Mouse (Mus musculus) liver, adult 2 months (tissue): ENCODE measurements around the gene Prss32. TPM values are rescaled to one million over a fixed set of nuclear protein-coding genes. Genes with fewer than 3 reads are reported as not detected.

Experiments
- DNase-seq: peaks from one replicate; pipeline ENCODE4 v3.0.0-alpha.2; 2011; ENCODE audit warnings: low read depth, low spot score; ENCODE audit errors: extremely low read depth
- H3K27ac ChIP-seq: fragments of 200-500 bp; replicated peaks from 2 replicates; pipeline ENCODE4 v1.5.1; 2012; ENCODE audit warnings: low read depth, mild to moderate bottlenecking, control low read depth, inconsistent platforms, low read length; ENCODE audit not compliant: insufficient read depth
- H3K27me3 ChIP-seq: fragments of 200-500 bp; 2 replicates; pipeline ENCODE4 v1.6.1; 2012; ENCODE audit warnings: mild to moderate bottlenecking, moderate library complexity, low read length, inconsistent platforms; ENCODE audit not compliant: control insufficient read depth, insufficient read depth
- H3K36me3 ChIP-seq: fragments of 200-500 bp; 2 replicates; pipeline ENCODE4 v1.6.1; 2012; ENCODE audit warnings: low read length, inconsistent platforms; ENCODE audit not compliant: control insufficient read depth, insufficient read depth
- H3K4me1 ChIP-seq: fragments of 200-500 bp; 2 replicates; pipeline ENCODE4 v1.6.1; 2011; ENCODE audit warnings: low read length; ENCODE audit not compliant: control insufficient read depth, insufficient read depth
- H3K4me3 ChIP-seq: fragments of 200-500 bp; 2 replicates; pipeline ENCODE4 v1.5.1; 2011; ENCODE audit warnings: low read depth, mild to moderate bottlenecking, control low read depth, low read length, moderate library complexity; ENCODE audit not compliant: insufficient read depth
- H3K79me2 ChIP-seq: fragments of 200-500 bp; 2 replicates; pipeline ENCODE4 v1.6.1; 2012; ENCODE audit warnings: inconsistent platforms, mild to moderate bottlenecking, low read length, moderate library complexity; ENCODE audit not compliant: control insufficient read depth, insufficient read depth
- H3K9ac ChIP-seq: fragments of 200-500 bp; 2 replicates; pipeline ENCODE4 v1.6.1; 2012; ENCODE audit warnings: low read depth, mild to moderate bottlenecking, control low read depth, inconsistent platforms, low read length
- CTCF ChIP-seq: fragments of 200-500 bp; IDR thresholded peaks from 2 replicates; pipeline ENCODE4 v1.5.1; 2011; ENCODE audit warnings: low read depth, low read length, control low read depth
- POLR2A ChIP-seq: fragments of 200-500 bp; IDR thresholded peaks from 2 replicates; pipeline ENCODE4 v1.6.1; 2011; ENCODE audit warnings: low read length, control low read depth; ENCODE audit not compliant: insufficient read depth; ENCODE audit errors: extremely low read depth
- WGBS: fragments of 180-500 bp; shearing (Covaris S2); methylation state at CpG from one replicate; pipeline ENCODE4 v1.1.7; 2018; 5-methylcytosine and 5-hydroxymethylcytosine counted together
- polyA plus RNA-seq: library from polyadenylated mRNA; depleted of rRNA; stranded (reverse); fragments of >200 nt; gene quantifications from 2 replicates; pipeline ENCODE4 v1.2.3, GENCODE M21; 2012
- total RNA-seq: library from RNA; depleted of rRNA; stranded (reverse); fragments of >200 nt; gene quantifications from 2 replicates; pipeline ENCODE4 v1.2.3, GENCODE M21; 2014

Gene Prss32
- total and polyA plus RNA-seq, 2 experiments, result 0.45 TPM; not detected in 1

DNA sequence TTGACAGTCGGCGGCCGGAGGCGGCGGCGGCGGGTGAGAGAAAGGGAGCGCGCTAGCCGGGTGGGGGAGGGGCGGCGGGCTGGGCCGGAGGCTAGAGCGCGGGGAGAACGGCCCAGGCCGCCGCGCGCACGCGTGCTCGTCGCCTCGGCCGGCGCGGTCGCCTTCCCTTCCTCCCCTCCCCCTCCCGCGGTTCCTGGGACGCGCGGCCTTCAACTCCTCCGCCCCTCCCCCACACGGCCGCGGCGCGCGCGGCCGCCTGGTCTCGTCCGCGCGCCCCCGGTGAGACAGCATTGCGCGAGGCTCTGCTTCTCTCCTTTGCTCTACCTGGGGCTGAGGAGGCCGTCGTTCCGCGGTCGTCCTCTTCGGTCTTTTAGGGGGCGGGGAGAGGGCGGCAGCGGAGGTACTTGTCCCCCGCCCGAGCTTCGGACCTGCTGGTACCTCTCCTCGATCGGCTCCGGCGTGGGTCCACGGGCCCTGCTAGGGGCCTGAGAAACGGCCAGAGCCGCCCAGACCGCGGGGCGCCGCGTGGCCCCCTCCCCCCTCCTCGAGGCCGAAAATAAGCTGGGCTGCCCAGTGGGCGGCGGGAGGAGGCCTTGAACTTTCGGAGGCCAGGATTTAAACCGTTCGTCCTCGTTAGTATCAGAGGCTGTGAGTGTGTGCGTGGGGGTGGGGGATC lies 40.2 kb upstream of the Prss32 start:
- WGBS, result under 1% methylated on average over 82 of the region's 83 CpGs
- peak overlapping the region; percentile 93 for H3K9ac ChIP-seq
- no peak for TF ChIP-seq CTCF
- no peak for TF ChIP-seq POLR2A
- DNase-seq, result peak; percentile 53
- peak overlapping the region; percentile 99 for H3K4me3 ChIP-seq
- H3K79me2 ChIP-seq, result peaks cover 27% of the 10 kb centered on the region
- H3K27ac ChIP-seq, result peak overlapping the region; percentile 82
- peaks cover 11% of the 10 kb centered on the region; the same call in 1 of the 2 replicates for H3K4me1 ChIP-seq
- peaks cover 13% of the 10 kb centered on the region for H3K36me3 ChIP-seq
- H3K27me3 ChIP-seq, result no peaks in the 10 kb centered on the region

DNA sequence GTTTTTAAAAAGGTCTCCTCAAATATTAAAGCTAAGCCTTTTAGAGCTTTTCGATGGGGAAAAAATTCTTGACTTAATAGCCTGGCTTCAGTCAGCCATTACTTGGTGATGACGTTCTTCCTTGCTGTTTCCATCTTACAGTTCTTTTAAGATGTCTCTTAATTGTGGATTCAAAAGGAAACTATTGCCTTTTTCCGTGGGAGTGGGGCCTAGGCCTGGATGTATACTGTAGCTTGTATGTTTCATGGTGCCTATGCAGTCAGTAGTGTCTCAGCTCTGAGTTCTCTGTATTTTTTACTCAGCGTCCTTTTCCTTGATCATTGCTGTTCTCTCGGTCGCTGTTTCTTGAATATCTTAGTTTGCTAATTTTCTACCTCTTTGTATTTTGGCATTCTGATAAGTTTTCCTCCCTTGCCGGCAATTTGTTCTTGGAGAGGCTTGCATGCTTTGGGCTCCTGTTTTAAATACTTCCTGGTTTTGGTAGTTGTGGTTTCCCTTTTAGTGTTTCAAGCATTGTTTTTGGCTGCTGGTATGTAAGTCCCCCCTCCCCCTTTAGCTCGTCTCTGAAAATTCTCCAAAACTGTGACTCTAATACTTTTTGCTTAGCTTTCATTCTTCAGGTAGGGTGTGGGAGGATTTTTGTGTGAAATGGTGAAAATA lies 39.1 kb upstream of the Prss32 start:
- H3K36me3 ChIP-seq, result peaks cover 24% of the 10 kb centered on the region
- no peak for TF ChIP-seq CTCF
- TF ChIP-seq POLR2A, result no peak
- H3K4me3 ChIP-seq, result peak overlapping the region; percentile 99
- H3K79me2 ChIP-seq, result peaks cover 27% of the 10 kb centered on the region
- H3K27ac ChIP-seq, result peak overlapping the region; percentile 82; the same call in 1 of the 2 replicates
- WGBS, result under 1% methylated on average over 8 of the region's 8 CpGs
- no peak for DNase-seq
- H3K27me3 ChIP-seq, result no peaks in the 10 kb centered on the region
- peaks cover 11% of the 10 kb centered on the region; the same call in 1 of the 2 replicates for H3K4me1 ChIP-seq
- H3K9ac ChIP-seq, result peak overlapping the region; percentile 93

DNA sequence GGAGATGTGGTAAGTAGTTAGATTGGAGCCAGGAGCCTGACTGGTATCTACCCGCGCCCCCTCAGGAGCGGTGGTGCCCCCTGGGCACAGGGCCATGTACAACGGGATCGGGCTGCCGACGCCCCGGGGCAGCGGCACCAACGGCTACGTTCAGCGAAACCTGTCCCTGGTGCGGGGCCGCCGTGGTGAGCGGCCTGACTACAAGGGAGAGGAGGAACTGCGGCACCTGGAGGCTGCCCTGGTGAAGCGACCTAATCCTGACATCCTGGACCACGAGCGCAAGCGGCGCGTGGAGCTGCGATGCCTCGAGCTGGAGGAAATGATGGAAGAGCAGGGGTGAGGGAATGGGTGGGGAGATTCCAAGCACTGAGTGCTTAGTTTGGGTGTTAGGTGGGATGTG lies 36.8 kb upstream of the Prss32 start:
- no peak for DNase-seq
- Histone ChIP-seq H3K36me3 (peaks cover 45% of the 10 kb centered on the region), H3K4me3 (no peak overlapping the region; the same call in 1 of the 2 replicates), H3K27ac (no peak overlapping the region), H3K27me3 (no peaks in the 10 kb centered on the region), H3K4me1 (peaks cover 11% of the 10 kb centered on the region; the same call in 1 of the 2 replicates), H3K9ac (0 out of 2 replicates have a peak overlapping the region, but pooled peaks have one; percentile 50), H3K79me2 (peaks cover 27% of the 10 kb centered on the region)
- TF ChIP-seq POLR2A (no peak), CTCF (peak; percentile 44)
- 63% methylated on average over 25 of the region's 25 CpGs for WGBS

DNA sequence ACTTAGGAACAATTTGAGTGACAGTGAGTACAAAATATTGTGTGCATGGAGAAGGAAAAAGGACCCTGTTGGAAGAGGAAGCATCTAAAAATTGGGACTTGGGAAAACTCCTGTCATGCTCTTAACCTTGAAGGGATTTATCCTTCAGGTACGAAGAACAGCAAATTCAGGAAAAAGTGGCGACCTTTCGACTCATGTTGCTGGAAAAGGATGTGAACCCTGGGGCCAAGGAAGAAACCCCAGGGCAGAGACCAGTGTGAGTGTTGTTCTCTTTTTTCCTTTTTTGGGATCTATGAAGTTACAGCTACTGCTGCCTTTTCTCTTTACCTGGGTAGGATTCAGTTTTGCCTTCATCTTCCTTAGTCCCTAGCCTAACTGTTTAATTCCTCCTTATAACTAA lies 35.7 kb upstream of the Prss32 start:
- TF ChIP-seq POLR2A, result no peak
- TF ChIP-seq CTCF, result no peak

DNA sequence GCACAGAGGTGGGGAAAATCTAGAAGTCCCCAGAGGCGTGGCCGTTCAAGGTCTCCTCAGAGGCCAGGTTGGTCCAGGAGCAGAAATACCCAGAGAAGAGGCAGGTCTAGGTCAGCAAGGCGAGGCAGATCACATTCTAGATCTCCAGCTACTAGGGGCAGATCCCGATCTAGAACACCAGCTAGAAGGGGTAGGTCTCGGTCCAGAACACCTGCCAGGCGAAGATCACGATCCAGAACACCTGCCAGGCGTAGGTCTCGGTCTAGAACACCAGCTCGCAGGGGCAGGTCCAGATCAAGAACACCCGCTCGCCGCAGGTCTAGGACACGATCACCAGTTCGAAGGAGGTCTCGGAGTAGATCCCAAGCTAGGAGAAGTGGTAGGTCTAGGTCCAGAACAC lies 28.0 kb upstream of the Prss32 start:
- Histone ChIP-seq H3K4me3 (no peak overlapping the region), H3K79me2 (no peaks in the 10 kb centered on the region; the same call in 1 of the 2 replicates), H3K9ac (no peak overlapping the region), H3K27ac (no peak overlapping the region), H3K27me3 (no peaks in the 10 kb centered on the region), H3K4me1 (no peaks in the 10 kb centered on the region), H3K36me3 (peaks cover 83% of the 10 kb centered on the region)
- WGBS, result over 99% methylated on average over 16 of the region's 16 CpGs
- no peak for TF ChIP-seq CTCF
- no peak for DNase-seq

More for the DNA sequence above, 35.7 kb upstream of the Prss32 start:
- Histone ChIP-seq H3K27me3 (no peaks in the 10 kb centered on the region), H3K9ac (no peak overlapping the region), H3K27ac (no peak overlapping the region), H3K4me3 (no peak overlapping the region), H3K36me3 (peaks cover 53% of the 10 kb centered on the region), H3K79me2 (peaks cover 27% of the 10 kb centered on the region), H3K4me1 (peaks cover 11% of the 10 kb centered on the region; the same call in 1 of the 2 replicates)
- no peak for DNase-seq
- WGBS, result 82% methylated on average over 3 of the region's 3 CpGs

DNA sequence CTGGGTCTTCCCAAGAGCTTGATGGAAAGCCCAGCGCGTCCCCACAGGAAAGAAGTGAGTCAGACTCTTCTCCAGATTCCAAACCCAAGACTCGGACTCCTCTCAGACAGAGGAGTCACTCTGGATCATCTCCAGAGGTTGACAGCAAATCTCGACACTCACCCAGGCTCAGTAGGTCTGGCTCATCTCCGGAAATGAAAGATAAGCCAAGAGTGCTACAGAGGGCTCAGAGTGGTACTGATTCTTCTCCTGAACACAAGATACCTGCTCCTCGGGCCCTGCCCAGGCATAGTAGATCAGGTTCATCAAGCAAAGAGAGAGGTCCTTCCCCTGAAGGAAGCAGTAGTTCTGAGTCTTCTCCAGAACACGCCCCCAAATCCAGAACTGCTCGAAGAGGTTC lies 25.1 kb upstream of the Prss32 start:
- Histone ChIP-seq H3K9ac (no peak overlapping the region), H3K4me1 (no peaks in the 10 kb centered on the region), H3K27me3 (no peaks in the 10 kb centered on the region), H3K36me3 (peaks cover 75% of the 10 kb centered on the region), H3K4me3 (no peak overlapping the region), H3K79me2 (no peaks in the 10 kb centered on the region; the same call in 1 of the 2 replicates), H3K27ac (no peak overlapping the region)
- DNase-seq, result no peak
- TF ChIP-seq CTCF, result no peak
- TF ChIP-seq POLR2A, result no peak
- WGBS, result 98% methylated on average over 8 of the region's 8 CpGs
